Mouse (Mus musculus) R1 (cell line): ENCODE data around the gene Dcaf1.
A peak's percentile ranks its signal among the peaks of the same experiment; 100 is the strongest.

ENCODE experiments used
- DNase-seq: peaks from one replicate; pipeline ENCODE4 v3.0.0-alpha.2; 2018; ENCODE audit warnings: low read depth, low spot score

The Dcaf1 gene

DNA sequence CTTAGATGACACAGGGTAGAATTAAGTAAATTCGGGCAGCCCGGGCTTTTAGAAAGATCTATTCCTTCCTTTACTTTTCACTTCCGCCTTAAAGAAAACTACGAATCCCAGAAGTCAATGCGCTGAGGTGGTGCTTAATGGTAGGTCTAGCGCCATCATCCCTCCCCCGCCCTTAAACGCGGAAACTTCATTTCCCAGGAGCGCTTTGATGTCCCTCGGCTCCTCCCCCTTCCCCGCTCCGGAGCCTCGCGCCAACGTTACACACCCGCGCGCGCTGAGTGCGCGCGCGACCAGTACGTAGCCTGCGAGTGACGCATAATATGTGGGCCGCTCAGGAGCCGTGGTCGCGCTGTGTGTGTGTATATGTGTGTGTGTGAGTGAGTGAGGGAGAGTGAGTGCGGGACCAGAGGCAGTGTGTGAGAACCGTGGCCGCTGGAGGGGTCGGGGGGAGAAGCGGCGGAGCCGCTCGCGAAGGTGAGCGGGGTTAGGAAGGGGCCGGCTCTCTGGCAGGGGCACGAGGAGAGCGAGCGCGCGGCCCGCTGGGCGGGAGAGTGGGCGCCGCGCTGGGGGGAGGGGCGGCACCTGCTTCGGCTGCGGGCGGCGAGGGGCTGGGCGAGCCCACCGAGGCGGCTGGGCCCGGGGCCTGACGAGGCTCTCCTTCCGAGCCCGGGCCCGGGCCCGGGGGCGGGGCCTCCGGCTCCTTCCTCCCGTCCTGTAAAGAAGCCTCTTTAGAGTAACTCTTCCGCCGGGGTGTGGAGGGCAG, at the start of gene Dcaf1:
TSS of gene Dcaf1 (plus strand) at position 257 of the 763 bp plus-strand sequence.
- peak; percentile 99 for DNase-seq

DNA sequence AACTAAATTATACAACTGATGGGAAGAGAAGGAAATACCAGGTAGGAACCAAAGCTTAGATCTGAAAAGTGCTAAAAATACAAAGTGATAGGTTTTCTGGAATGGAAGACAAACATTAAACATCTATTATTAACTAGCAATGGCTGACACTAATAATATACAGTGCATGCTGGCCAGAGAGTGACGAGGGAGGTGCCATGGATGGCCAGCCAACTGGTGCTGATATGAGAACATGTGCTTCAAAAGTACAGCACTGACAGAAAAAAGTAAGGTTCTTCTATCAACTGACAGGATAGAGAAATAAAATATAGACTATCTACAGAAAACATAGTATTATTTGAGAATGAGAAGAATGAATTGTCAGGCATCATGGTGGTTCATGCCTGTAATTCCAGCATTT, 45.6 kb upstream of the Dcaf1 start:
- DNase-seq: no peak

GRCm38 (mm10) chr9:106777423-106777822, 44.3 kb upstream of the Dcaf1 start:
- no peak for DNase-seq

DNA sequence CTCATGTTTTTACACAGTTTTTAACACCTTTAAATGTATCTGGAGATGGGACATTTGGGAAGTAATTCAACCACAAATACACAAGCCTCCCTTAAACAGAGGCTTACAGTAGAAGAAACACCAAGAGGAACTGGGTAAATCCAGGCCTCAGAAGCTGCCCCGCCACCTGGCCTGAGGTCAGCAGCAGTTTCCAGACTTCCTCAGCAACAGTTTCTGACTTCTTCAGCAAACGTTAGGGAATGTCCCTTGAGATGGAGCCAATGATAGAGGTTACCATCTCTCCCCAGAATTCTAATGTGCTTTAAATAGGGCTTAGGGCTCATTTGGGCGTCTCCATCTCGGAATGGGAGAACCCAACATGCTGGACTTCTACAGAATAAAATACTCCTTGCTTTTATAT, 43.4 kb upstream of the Dcaf1 start:
- no peak for DNase-seq

DNA sequence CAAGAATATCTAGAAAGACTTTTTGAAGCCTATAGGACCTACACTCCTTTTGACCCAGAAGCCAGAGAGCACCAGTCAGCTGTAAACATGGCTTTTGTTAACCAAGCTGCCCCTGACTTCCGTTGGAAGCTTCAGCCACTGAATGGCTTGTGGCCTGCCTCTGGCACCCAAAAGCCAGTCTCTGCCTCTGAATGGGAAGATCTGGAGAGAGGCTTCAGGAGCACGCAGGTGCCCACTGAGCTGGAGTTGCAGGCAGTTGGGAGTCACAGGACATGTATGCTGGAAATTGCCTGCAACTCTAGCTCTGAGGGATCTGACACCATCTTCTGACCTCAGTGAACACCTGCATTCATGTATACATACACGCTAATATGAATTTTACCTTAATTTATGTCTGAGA, 41.6 kb upstream of the Dcaf1 start:
- no peak for DNase-seq

DNA sequence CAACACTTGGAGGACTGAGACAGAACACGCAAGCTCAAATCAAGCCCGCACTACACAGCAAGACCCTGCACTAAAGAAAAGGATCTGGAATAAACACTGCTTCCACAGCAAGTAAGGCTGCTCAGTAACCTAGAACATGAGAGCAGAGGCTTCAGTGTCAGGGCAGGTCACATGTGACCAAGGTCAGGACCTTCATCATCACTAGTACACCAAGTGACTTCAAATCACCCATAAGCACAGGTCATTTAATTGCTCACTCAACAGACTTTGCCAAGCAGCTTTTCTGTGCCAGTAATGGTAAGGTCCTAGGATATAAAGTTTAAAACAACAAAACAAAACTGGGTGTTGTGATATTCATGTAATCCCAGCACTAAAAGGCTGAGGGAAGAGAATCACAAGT, 38.1 kb upstream of the Dcaf1 start:
- DNase-seq: no peak

GRCm38 (mm10) chr9:106785206-106785605, 36.5 kb upstream of the Dcaf1 start:
- no peak for DNase-seq

DNA sequence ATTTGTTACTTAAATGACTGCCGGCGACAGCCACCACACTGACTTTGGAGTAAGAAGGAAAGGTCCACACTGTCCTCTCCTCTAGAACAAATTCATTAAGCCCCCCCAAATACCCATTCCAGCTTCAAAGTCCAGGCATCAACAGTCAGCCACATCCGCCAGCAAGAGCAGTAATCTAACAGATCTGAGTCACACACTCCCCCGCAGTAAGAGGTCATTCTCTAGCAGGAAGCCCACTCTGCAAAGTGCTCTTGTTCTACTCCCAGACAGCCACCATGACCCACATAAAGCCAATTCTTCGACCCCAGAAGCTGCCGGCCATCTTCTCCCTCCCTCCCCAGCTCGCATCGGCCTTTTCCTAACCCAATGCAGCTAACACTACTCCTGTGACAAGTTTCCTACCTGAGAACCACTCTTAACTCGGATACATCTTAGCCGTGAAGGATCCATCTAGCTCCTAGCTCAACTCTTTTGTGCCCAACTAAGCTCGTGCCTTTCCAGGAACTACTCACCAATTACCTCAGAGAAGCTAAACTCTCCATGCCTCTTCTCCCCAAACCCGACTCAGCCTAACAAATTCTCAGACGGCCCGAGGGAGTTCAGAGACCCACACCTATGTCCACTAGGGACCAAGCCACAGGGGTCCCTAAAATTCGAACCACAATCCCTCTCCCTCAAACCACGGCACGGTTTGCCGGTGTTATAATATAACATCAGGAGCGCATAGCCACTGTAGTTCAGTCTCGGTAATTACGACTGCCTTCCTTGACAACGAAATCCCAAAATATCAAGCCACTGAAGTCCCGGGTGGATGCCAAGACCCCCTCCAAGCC, 33.5 kb upstream of the Dcaf1 start:
- DNase-seq: peak; percentile 24

DNA sequence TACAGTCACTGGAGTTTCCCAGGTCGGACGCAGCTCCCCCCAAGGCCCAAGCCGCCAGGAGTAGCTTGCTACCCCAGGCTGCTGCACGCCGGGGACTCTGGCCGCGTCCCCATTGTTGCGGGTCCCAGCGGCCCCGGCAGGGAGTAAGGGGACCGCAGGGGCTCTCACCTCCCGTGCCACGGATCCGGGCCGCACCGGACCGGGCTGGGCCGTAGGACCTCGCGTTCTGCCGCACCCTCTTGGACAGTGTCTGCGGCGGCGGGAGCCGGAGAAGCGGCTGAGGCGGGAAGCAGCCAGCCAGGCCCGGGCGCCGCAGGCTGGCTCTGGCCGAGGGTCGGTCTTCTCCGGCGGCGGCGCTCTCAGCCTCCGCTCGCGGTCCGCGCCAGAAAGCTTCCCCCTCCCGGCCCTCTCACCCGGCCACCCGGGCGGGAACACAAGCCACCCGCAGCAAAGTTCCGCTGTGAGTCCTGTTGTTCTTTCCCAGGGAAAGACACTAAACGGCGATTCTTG, 32.8 kb upstream of the Dcaf1 start, which contains the start of gene Rad54l2:
TSS of gene Rad54l2 (minus strand) at position 383 of the 510 bp plus-strand sequence.
- peak; percentile 87 for DNase-seq

GRCm38 (mm10) chr9:106789363-106789762, 32.3 kb upstream of the Dcaf1 start:
- no peak for DNase-seq

DNA sequence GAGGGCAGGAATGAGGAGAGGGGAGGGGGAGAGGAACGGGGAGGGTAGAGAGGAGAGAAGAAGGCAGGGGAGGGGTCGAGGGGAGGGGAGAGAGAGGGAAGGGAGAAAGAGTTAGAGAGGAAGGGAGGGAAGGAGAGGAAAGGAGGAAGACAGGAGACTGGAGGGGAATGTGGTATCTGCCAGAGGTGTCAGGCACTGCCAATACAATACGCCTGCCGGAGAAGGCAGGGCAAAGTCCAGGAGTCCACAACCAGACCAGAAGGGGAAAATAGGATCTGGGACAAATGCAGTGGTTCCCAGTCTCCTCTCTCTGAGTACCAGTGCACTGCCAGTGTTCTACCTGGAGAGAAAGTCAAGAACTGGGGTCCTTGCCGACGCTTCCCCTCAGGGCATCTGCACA, 30.8 kb upstream of the Dcaf1 start:
- no peak for DNase-seq

DNA sequence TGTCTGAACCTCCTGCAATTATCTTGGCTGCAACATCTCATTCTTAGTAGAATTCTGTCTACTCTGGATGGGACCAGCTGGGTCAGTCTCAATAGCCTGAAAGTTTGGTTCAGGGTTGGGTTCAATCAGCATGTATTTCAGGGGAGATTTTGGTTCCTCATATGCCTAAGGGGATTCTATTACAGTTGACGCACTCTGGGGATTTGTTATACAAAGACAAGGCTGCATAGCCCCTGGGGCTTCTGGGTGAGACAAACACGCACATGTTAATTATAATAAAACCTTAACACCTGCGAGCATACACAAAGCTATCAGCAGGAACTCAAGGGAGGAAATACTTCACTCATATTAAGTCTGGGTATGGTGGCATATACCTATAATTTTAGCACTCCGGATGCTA, 15.2 kb upstream of the Dcaf1 start:
- DNase-seq: no peak

- no peak for DNase-seq
Measured at GRCm38 (mm10) chr9:106818191-106818590, 3.5 kb upstream of the Dcaf1 start.

GRCm38 (mm10) chr9:106819201-106819600, 2.5 kb upstream of the Dcaf1 start:
- DNase-seq: peak; percentile 67

GRCm38 (mm10) chr9:106821050-106821617, 540 bp upstream of the Dcaf1 start:
- no peak for DNase-seq

DNA sequence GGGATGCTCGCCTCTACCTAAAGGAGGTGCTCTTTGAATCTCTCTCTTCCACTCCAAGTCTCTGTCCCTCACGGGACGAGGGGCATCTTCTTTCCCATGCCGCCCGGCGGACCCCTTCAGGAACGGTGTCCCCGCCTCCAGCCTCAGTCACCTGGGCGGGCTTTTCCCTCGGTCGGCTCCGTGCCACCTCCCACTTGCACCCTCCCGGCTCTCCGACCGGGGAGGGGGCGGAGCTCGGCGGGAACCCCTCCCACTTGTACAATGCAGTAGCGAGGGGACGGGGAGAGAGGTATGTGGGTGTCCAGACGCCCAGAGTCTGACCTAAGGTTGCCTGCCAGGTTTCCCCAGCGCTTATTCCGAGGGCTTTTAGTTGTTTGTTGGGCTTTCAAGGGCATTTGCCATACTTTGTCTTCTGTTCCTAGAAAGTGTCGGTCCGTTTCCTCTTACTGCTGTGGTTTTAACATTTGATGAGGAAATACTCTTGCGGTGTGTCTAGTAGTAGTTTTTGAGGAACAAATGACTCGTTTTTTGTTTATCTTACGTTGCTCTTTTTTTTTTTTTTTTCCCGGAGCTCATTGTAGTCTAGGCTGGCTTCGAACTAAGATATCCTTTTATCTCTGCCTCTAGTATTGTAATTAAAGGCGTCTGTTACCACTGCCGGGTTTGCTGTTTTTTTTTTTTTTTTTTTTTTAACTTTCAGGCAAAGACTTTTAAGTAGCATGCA, 869 bp downstream of the Dcaf1 start:
- peak; percentile 96 for DNase-seq

GRCm38 (mm10) chr9:106840569-106840968, 18.9 kb downstream of the Dcaf1 start:
- no peak for DNase-seq

GRCm38 (mm10) chr9:106842800-106843199, 21.1 kb downstream of the Dcaf1 start:
- DNase-seq: peak; percentile 83

DNA sequence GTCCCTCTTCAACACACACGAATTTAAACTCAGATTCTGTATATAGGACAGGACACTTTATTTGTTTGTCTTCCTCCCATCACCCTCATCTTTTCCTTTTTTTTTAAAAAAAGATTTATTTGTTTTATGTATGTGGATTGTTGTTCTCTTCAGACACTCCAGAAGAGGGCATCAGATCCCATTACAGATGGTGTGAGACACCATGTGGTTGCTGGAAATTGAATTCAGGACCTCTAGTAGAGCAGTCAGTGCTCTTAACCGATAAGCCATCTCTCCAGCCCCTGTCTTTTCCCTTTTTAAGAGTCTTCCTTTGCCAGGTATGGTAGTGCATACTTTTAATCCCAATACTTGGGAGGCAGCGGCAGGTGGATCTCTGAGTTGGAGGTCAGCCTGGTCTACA, 35.0 kb downstream of the Dcaf1 start:
- DNase-seq: no peak

DNA sequence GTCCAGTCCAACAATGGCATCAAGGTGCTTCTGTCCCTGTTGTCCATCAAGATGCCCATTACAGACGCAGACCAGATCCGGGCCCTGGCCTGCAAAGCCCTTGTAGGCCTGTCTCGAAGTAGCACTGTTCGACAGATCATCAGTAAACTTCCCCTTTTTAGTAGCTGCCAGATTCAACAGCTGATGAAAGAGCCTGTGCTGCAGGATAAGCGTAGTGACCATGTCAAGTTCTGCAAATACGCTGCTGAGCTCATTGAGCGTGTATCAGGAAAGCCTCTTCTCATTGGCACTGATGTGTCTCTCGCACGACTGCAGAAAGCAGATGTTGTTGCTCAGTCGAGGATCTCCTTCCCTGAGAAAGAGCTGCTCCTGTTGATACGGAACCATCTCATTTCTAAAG, 36.4 kb downstream of the Dcaf1 start:
- DNase-seq: no peak

- DNase-seq: no peak
Measured at GRCm38 (mm10) chr9:106874216-106874615, 52.5 kb downstream of the Dcaf1 start.

DNA sequence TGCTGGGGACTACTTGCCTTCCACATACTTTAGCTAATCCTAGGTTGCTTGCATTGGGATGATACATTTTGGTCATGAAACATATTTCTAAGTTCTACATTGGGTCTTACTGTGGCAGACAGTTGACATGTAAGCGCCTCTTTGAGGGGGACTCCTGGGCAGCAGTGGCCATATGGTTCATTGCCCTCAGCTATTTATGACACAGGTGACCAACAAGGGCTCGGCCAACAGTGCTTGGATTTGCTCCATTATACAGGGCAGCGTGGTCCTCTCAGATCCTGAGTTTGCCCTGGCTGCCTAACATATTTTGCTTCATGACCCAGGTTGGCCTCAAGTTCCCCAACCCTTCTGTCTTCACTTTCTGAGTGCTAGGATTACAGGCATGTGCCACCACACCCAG, 55.0 kb downstream of the Dcaf1 start:
- DNase-seq: no peak
